Mouse (Mus musculus): ENCODE results near the gene Vti1a.

GRCm38 (mm10) chr19:55507748-55508147, 191.7 kb downstream of the Vti1a start:
- no peak for TF ChIP-seq CTCF (IDR thresholded peaks at IDR 0.05; ENCODE audit: low read depth)
- TF ChIP-seq EP300 (IDR thresholded peaks at IDR 0.05; ENCODE audit: low read depth) = no peak
